Mouse (Mus musculus) embryonic fibroblast, embryonic 13.5 days (primary cell): ENCODE results near the gene Mapkap1.

Source experiments
- CTCF ChIP-seq: IDR thresholded peaks from 2 replicates; pipeline ENCODE4 v1.5.1; 2011; ENCODE audit warnings: mild to moderate bottlenecking, control low read depth, low read length, moderate library complexity, borderline replicate concordance; ENCODE audit not compliant: insufficient read depth
- POLR2A ChIP-seq: IDR thresholded peaks from 2 replicates; pipeline ENCODE4 v1.6.1; 2011; ENCODE audit warnings: low read depth, mild to moderate bottlenecking, control low read depth, low read length, moderate library complexity

DNA sequence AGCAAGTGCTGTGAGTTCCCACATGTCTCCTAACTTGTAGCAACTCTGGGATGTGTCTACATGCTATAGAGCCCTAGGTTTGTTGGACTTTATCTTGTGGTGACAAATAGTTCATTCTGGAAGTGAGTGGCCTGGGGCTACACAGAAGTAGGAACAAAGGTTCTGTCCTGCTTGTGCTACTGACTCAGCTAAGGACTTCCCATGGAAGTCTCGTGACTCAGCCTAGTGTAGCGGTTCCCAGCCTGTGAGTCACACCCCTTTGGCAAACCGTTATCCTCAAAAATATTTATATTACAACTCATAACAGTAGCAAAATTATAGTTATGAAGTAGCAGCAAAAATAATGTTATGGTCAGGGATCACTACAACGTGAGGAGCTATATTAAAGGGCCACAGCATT, 202.9 kb downstream of the Mapkap1 start:
- TF ChIP-seq POLR2A = no peak
- TF ChIP-seq CTCF = no peak
